Mouse (Mus musculus) induced T-regulatory cell, adult 2 months (primary cell): ENCODE data around the gene Fam187b.

Source experiments
- DNase-seq: peaks from one replicate; pipeline ENCODE4 v3.0.0-alpha.2; 2012; ENCODE audit warnings: low read depth

Fam187b gene

DNA sequence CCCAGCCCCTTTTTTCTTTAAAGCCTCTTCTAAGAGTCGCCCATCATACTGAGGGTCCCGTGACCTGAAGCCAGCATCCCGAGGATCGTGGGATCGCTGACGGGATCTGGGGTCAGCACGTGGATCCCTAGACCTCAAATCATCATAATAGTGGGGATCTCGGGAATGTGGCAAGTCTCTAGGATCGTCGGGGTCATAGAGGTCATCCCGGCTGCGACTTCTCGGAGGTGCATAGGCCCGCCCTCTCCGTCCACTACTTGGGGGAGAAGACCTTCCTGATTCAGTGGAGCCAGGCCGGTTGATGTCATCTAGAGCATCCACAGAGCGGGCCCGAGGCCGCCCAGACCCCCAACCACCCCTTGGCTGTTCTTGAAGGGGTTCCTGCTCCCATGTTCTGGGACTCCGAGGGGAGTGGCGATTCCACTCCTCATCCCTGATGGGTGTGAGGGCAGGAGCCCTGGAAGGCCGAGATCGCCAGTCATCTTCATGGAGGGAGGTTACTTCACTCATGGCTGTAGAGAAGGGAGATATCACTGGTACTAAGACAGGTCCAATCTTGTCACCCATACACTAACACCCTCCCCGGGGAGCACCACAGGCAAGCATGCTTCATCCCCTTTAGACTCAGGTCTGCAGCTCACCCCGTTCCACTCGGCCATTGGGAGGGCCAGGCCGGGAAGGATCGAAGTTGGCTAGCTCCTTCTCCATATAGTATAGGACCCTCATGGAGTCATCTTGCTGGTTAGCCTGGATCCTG, 15.3 kb upstream of the Fam187b start:
- no peak for DNase-seq

DNA sequence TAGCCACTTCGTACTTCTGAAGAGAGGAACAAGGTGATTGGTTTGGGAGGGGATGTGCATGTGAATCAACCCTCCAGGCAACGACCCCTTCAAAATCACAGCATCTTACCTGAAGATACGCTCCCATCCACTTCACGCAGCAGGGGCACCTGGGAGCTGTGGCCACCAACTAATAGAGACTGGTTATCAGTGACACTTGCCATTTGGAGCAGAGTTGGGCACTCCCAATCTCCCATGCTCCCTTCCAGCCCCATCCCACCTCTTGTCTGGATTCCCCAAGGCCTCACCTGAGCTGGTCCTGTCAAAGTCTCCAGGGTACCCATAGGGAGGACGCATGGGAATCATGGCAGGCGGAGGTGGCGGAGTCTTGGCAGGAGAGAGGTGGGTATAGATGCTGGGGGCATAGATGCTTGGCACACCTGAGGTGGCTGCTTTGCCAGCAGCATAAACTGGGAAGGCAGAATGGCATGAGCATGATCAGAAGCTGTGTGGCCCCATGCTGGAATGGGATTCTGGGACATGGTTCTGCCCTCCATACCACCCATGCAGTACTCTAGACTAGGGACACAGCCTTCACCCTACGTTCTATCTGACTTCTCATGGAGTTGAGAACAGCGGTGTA, 14.6 kb upstream of the Fam187b start:
- no peak for DNase-seq

GRCm38 (mm10) chr7:30959786-30960349, 13.7 kb upstream of the Fam187b start:
- no peak for DNase-seq

- no peak for DNase-seq
Observed at GRCm38 (mm10) chr7:30962862-30963261, 10.7 kb upstream of the Fam187b start.

DNA sequence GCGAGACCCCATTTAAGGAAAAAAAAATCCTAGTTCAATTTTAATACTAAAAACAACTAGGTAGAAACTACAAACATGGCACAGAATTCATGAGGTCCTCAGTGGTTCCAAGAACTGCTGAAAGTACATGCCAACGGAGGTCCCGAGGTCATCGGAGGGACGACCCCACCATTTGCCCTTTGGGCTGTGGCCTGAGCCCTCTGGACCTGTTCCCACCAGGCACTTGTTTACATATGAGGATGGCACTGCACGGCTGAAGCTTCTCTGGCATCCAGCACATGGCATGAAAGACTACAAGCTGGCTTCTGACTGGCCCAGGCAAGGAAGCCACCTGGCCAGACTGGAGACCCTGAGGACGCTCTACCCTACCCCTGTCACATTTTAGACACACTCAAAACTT, 9.2 kb upstream of the Fam187b start:
- no peak for DNase-seq

- DNase-seq = no peak
Observed at GRCm38 (mm10) chr7:30965677-30966076, 7.9 kb upstream of the Fam187b start.

DNA sequence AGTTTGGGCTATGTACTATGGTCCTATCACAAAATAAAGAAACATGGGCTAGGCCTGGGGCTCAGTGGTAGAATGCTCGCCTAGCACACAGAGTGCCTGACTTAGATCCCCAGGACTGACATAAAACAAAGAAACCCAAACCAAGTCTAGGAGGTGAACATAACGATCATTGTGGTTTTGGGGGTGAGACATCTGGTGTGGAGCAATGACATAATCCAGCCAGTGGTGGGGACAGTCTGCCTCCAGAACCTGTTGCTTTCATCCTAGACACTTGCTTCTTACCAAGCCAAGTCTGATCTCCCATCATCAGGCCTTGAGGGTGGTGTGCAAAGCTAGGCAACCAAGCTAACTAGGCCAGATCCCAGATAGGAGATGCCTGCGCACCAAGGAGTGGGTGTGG, 6.9 kb upstream of the Fam187b start:
- no peak for DNase-seq

DNA sequence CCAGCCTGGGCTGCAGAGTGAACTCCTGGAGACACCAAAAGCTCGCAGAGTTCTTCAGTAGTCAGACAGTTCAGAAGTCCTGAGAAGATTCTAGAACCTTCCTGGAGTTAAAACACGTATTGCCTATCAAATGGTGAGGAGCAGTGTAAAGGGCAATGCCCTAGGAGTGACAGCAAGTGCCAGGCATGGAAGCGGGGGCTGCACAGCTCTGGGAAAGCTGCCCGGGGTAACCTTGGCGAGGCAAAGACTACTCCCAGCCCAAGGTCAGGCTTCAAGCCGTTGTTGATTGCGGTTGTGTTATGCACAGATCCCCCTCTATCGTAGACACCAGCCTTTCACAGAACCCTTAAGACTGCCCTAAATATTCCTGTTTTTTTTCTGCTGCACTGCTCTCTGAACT, 5.0 kb upstream of the Fam187b start:
- DNase-seq = no peak

DNA sequence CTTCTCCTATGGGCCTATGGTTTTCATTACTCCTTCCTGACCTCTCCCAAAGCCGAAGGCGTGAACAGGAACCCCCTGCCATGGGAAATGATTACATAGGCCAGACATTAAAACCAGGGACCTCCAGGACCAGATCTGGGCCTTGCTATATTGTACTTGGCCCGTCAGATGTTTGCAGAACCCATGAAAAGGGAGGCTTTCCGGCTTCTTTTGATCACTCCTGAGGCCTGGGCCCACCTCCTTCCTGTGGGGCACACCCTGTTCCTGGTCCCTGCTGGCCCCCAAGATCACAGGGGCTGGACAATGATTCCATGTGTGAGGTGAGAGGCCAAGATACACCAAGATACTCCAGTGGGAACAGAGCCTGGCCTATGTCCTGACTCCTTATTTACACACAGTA, 4.4 kb upstream of the Fam187b start:
- DNase-seq = no peak

GRCm38 (mm10) chr7:30971901-30972300, 1.7 kb upstream of the Fam187b start:
- no peak for DNase-seq

DNA sequence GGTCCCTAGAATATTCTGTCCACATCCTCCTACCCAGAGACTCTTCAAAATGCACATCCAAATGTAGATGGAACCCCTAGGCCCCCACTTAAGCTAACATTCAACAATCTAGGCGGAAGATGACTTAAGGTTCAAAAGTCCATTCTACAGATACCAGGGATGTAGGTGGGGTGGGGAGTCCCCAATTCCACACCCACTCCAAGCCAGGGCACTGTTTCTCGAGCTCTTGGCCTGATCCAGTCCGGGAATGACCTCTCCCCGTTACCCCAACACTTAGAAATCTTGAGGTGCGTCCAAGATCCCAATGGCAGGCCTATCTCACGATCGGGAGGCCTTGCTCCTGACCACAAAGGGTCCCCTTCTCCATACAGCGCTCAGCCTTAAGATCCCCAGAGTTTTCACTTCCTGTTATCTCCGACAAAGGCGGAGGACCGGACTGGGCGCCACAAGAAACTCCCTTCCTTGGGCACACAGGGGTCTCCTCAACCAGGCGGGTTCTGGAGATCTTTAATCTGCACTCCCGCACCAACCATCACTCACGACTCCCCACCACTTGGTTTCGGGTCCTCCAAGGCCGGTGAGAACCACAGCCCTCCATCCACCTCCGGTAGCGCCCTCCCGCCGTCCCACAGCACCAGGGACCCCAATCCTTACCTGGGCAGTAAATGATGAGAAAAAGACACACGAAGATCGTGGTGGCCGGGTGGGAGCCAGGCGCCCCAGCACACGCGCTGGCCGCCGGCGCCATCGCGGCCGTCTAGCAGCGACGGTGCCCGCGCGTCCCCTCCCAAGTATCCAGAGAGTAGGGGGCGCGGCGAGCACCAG, 952 bp upstream of the Fam187b start:
- DNase-seq = no peak

DNA sequence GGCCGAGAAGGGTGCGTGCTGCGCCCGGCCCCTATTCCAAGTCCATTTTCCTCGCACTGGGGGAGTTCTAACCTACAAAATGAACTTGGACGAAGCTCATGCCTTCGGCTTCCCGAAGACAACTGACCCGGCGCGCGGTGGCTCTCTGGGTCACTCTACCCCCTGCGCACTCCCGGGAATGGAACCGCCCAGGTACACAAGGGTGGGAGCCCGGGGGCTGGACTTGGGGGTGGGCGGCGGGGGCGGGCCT, 414 bp upstream of the Fam187b start, which contains the start of gene Lsr:
Gene Lsr, minus strand, starts transcription at position 214 of the 250 bp plus-strand sequence.
- DNase-seq = no peak

DNA sequence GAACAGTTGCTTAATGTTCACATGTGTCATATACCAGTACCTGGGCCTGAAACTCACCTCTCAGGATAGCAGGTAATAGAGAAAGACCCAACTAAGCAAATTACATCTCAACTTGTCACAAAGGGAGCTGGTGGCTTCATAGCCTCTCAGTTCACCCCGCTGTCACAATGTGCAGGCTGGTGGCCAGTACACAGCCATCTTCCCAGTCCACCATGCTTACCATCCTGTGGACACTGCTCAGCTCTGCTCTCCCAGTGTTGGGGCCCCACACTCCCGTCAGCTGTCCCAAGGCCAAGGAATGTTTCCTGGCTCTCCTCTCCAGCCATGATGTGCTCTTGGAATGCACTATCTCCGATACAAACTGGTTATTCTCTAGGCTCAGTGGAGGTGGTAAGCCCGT, 8.1 kb downstream of the Fam187b start:
- no peak for DNase-seq

DNA sequence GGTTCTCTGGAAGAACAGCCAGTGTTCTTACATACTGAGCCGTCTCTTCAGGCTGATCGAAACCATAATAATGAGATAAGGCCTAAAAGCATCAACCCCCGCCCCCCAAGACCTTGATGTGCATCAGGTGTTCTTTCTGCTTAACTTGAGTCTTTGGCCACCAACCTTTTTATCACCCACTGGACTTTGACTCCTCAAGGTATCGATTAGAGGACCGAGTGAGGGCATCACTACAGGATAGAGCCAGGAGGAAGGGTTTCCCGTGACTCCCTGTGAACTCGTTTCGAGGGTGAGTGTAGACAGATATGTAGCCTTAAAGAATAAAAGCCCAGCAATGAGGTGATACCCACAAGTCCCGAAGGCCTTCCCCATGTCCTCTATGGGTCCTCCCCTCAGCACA, 11.8 kb downstream of the Fam187b start:
- DNase-seq = no peak

DNA sequence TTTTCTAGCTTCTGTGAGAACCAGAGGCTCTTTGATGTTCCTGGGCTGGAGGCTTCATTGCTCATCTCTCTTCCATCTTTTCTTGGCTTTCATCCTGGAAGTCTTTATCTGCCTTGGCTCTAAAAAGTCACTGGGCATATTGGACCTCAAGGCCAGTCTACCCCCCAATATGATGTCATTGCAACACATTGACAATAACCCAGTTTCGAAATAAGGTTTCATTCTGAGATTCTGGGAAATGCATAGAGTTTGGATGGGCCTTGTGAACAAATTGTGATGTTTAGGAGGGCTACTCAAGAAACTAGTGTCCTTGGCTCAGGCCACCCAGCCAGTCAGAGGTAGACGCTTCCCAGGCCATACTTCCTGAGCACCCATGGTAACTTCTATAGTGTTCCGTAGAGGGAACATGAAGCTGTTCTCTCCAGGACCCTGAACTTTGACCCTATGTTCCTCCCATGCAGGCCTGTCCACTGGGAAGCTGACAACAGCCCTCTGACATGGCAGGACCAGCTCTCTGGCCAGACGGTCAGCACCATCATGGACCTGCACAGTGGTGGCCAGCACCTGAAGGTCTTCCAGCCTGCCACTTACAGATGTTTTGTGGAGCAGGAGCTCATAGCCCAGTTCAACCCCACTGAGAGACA, 15.1 kb downstream of the Fam187b start:
- no peak for DNase-seq

GRCm38 (mm10) chr7:30992148-30992547, 18.6 kb downstream of the Fam187b start:
- no peak for DNase-seq

DNA sequence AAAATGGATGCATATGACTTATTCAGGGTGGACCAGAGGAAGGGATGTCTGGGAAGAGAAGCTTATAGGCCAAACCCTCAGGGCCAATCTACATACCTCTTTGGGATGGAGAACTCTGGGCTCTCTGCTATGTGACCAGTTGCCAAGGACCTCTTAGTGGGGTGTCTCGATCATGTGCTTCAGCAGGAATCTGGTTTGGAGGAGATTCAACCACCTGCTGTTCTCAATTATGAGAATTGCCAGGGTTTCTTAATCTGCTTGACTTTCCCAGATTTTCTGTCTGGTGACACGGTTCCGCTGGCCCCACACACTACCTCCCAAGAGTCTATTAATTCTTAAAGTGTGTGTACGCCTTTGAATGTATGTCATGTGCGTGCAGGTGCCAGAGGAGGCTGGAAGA, 20.4 kb downstream of the Fam187b start:
- DNase-seq = no peak

- DNase-seq = peak; percentile 48
Observed at GRCm38 (mm10) chr7:30996491-30996890, 22.9 kb downstream of the Fam187b start.

DNA sequence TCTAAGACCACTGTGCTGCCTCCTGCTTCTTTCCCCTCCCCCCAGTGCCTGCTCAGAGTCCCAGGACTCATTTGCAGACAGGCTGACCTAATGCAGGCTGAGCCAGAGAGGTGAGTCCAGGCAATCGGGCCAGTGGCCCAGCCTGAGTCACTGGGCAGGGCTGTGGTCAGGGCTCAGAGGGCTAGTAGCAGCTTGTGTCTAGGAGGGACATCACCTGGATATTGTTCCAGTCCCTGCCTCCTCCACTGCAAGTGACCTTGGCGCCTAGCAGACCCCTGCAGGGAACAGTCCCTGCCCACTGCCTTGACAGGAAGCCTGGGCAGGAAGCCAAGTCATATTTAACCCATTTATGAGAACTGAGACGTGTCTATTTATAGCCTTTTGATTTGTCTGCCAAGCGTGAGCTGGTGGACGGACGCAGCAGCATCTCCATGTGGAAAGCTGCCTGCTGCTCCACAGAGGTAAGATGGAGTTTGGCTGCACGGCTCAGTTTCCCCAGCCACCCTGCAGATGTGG, 27.0 kb downstream of the Fam187b start:
- peak; percentile 78 for DNase-seq

- peak; percentile 88 for DNase-seq
Observed at GRCm38 (mm10) chr7:31002650-31003049, 29.1 kb downstream of the Fam187b start.

DNA sequence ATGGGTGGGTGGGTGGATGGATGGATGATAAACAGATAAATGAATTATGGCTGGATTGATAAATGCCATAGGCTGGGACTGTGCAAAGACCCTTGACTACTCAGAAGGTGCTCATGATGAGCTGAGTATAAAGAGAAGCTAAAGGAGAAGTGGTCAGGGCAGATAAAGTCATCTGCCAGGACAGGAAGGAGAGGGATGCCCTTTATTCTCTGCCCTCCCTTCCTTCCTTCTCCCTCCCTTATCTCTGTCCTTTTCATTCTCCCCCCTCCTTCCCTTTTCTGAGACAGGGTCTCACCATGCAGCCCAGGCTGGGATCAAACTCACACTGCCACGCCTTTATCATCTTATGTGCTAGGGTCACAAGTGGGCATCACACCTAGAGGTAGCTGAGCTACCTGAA, 34.2 kb downstream of the Fam187b start:
- DNase-seq = no peak

- DNase-seq = no peak
Observed at GRCm38 (mm10) chr7:31008175-31008574, 34.6 kb downstream of the Fam187b start.
